Mouse (Mus musculus) heart, embryonic 11.5 days (tissue): ENCODE measurements around the gene Pzp. TPM values are rescaled to one million over a fixed set of nuclear protein-coding genes. Genes with fewer than 3 reads are reported as not detected.

ENCODE experiments used
- ATAC-seq: fragments of 200-750 bp; cut with Nextera tagmentation; replicated peaks from 2 replicates; pipeline ENCODE4 v1.8.0; 2017; ENCODE audit warnings: moderate library complexity; ENCODE audit not compliant: insufficient number of reproducible peaks, low FRiP score, low TSS enrichment
- H3K27ac ChIP-seq: fragments of 300-500 bp; sonication (generic); 2 replicates; pipeline ENCODE4 v1.5.1; 2014; ENCODE audit warnings: mild to moderate bottlenecking, low read depth, low read length
- H3K27me3 ChIP-seq: fragments of 300-500 bp; sonication (generic); 2 replicates; pipeline ENCODE4 v1.6.1; 2014; ENCODE audit warnings: mild to moderate bottlenecking, low read length, mixed read lengths; ENCODE audit not compliant: control insufficient read depth, insufficient read depth
- H3K36me3 ChIP-seq: fragments of 300-500 bp; sonication (generic); 2 replicates; pipeline ENCODE4 v1.6.1; 2014; ENCODE audit warnings: mild to moderate bottlenecking, low read length, moderate library complexity, mixed read lengths; ENCODE audit not compliant: control insufficient read depth, insufficient read depth
- H3K4me1 ChIP-seq: fragments of 300-500 bp; sonication (generic); 2 replicates; pipeline ENCODE4 v1.6.1; 2014; ENCODE audit warnings: low read length; ENCODE audit not compliant: control insufficient read depth, insufficient read depth
- H3K4me2 ChIP-seq: fragments of 300-500 bp; sonication (generic); 2 replicates; pipeline ENCODE4 v1.6.1; 2014; ENCODE audit warnings: mild to moderate bottlenecking, moderate library complexity
- H3K4me3 ChIP-seq: fragments of 300-500 bp; sonication (generic); 2 replicates; pipeline ENCODE4 v1.5.1; 2014; ENCODE audit warnings: low read depth, low read length
- H3K9ac ChIP-seq: fragments of 300-500 bp; sonication (generic); 2 replicates; pipeline ENCODE4 v1.6.1; 2014; ENCODE audit warnings: mild to moderate bottlenecking, low read depth, low read length, moderate library complexity
- H3K9me3 ChIP-seq: fragments of 300-500 bp; sonication (generic); replicated peaks from 2 replicates; pipeline ENCODE4 v1.6.1; 2016; ENCODE audit warnings: low read length; ENCODE audit not compliant: control insufficient read depth
- WGBS: fragments of 180-500 bp; shearing (Covaris S2); extraction: QIAGEN DNeasy Blood & Tissue Kit; methylation state at CpG from one replicate; pipeline ENCODE4 v1.1.7; 2014; ENCODE audit not compliant: insufficient replicate concordance; 5-methylcytosine and 5-hydroxymethylcytosine counted together
- polyA plus RNA-seq: library from polyadenylated mRNA; unstranded; fragments of >200 nt; fragmentation: Nextera tagmentation; extraction: Ambion mirVana; gene quantifications from 2 replicates; pipeline ENCODE4 v1.2.1, GENCODE M21; 2014

Pzp gene
- polyA plus RNA-seq, 1 experiment from 2014 or later = 1.1 TPM

GRCm38 (mm10) chr6:128467298-128467697 is 59.2 kb downstream of the Pzp start:
- Histone ChIP-seq H3K27ac (no peak overlapping the region), H3K9ac (no peak overlapping the region), H3K4me2 (no peak overlapping the region), H3K9me3 (0 out of 2 replicates have a peak, but pooled peaks cover 2% of the 10 kb centered on the region), H3K4me3 (no peak overlapping the region), H3K4me1 (no peaks in the 10 kb centered on the region; the same call in 1 of the 2 replicates), H3K36me3 (no peaks in the 10 kb centered on the region), H3K27me3 (no peaks in the 10 kb centered on the region)
- WGBS = 43% methylated on average over 2 of the region's 2 CpGs
- no peak for ATAC-seq

- no peaks in the 10 kb centered on the region; the same call in 1 of the 2 replicates for H3K4me1 ChIP-seq
- H3K9ac ChIP-seq = no peak overlapping the region
- ATAC-seq = no peak
- WGBS = 57% methylated on average over 3 of the region's 3 CpGs
- no peaks in the 10 kb centered on the region for H3K36me3 ChIP-seq
- no peaks in the 10 kb centered on the region for H3K27me3 ChIP-seq
- H3K4me3 ChIP-seq = no peak overlapping the region
- H3K27ac ChIP-seq = no peak overlapping the region
- H3K9me3 ChIP-seq = 0 out of 2 replicates have a peak, but pooled peaks cover 2% of the 10 kb centered on the region
- no peak overlapping the region for H3K4me2 ChIP-seq
Measured at GRCm38 (mm10) chr6:128466563-128466962, 60.0 kb downstream of the Pzp start.

GRCm38 (mm10) chr6:128466043-128466442 is 60.5 kb downstream of the Pzp start:
- no peaks in the 10 kb centered on the region; the same call in 1 of the 2 replicates for H3K4me1 ChIP-seq
- no peak overlapping the region for H3K9ac ChIP-seq
- H3K27ac ChIP-seq = no peak overlapping the region
- 62% methylated on average over 7 of the region's 7 CpGs for WGBS
- no peaks in the 10 kb centered on the region for H3K36me3 ChIP-seq
- no peak overlapping the region for H3K4me3 ChIP-seq
- no peaks in the 10 kb centered on the region for H3K27me3 ChIP-seq
- 0 out of 2 replicates have a peak, but pooled peaks cover 2% of the 10 kb centered on the region for H3K9me3 ChIP-seq
- no peak for ATAC-seq
- H3K4me2 ChIP-seq = no peak overlapping the region

- Histone ChIP-seq H3K27ac (no peak overlapping the region), H3K27me3 (no peaks in the 10 kb centered on the region), H3K4me1 (no peaks in the 10 kb centered on the region; the same call in 1 of the 2 replicates), H3K9ac (no peak overlapping the region), H3K9me3 (0 out of 2 replicates have a peak, but pooled peaks cover 2% of the 10 kb centered on the region), H3K36me3 (no peaks in the 10 kb centered on the region), H3K4me3 (no peak overlapping the region), H3K4me2 (no peak overlapping the region)
- no peak for ATAC-seq
- WGBS = 72% methylated on average over 4 of the region's 4 CpGs
Measured at GRCm38 (mm10) chr6:128464996-128465395, 61.5 kb downstream of the Pzp start.

GRCm38 (mm10) chr6:128461606-128462005 is 64.9 kb downstream of the Pzp start:
- Histone ChIP-seq H3K4me2 (no peak overlapping the region), H3K27me3 (no peaks in the 10 kb centered on the region), H3K9me3 (0 out of 2 replicates have a peak, but pooled peaks cover 2% of the 10 kb centered on the region), H3K4me1 (no peaks in the 10 kb centered on the region; the same call in 1 of the 2 replicates), H3K4me3 (no peak overlapping the region), H3K9ac (no peak overlapping the region), H3K36me3 (no peaks in the 10 kb centered on the region), H3K27ac (no peak overlapping the region)
- no peak for ATAC-seq

- Histone ChIP-seq H3K4me2 (no peak overlapping the region), H3K9ac (no peak overlapping the region), H3K27me3 (no peaks in the 10 kb centered on the region), H3K4me3 (no peak overlapping the region), H3K4me1 (no peaks in the 10 kb centered on the region), H3K9me3 (0 out of 2 replicates have a peak, but pooled peaks cover 2% of the 10 kb centered on the region), H3K36me3 (no peaks in the 10 kb centered on the region), H3K27ac (no peak overlapping the region)
- 75% methylated on average over 14 of the region's 14 CpGs for whole genome bisulfite sequencing
- ATAC-seq = no peak
Measured at GRCm38 (mm10) chr6:128460729-128461503, 65.6 kb downstream of the Pzp start.

GRCm38 (mm10) chr6:128460321-128460720 is 66.2 kb downstream of the Pzp start:
- no peaks in the 10 kb centered on the region for H3K4me1 ChIP-seq
- whole genome bisulfite sequencing = 20% methylated on average over 2 of the region's 2 CpGs
- no peak for ATAC-seq
- no peak overlapping the region for H3K27ac ChIP-seq
- no peak overlapping the region for H3K9ac ChIP-seq
- no peak overlapping the region for H3K4me2 ChIP-seq
- H3K36me3 ChIP-seq = no peaks in the 10 kb centered on the region
- H3K27me3 ChIP-seq = no peaks in the 10 kb centered on the region
- H3K9me3 ChIP-seq = 0 out of 2 replicates have a peak, but pooled peaks cover 2% of the 10 kb centered on the region
- no peak overlapping the region for H3K4me3 ChIP-seq

- Histone ChIP-seq H3K9ac (no peak overlapping the region), H3K4me3 (no peak overlapping the region), H3K9me3 (no peaks in the 10 kb centered on the region), H3K4me1 (no peaks in the 10 kb centered on the region), H3K4me2 (no peak overlapping the region), H3K27ac (no peak overlapping the region), H3K27me3 (no peaks in the 10 kb centered on the region), H3K36me3 (no peaks in the 10 kb centered on the region)
- WGBS = 76% methylated on average over 5 of the region's 5 CpGs
- no peak for ATAC-seq
Measured at GRCm38 (mm10) chr6:128457186-128457585, 69.3 kb downstream of the Pzp start.
